Mouse (Mus musculus) monocyte, adult 5-6 weeks (primary cell): ENCODE measurements around the gene Dact3. TPM values are rescaled to one million over a fixed set of nuclear protein-coding genes. Genes with fewer than 3 reads are reported as not detected.

Source experiments
- ATAC-seq: fragments of 153-309, 156-312 bp; replicated peaks from 2 replicates; pipeline ENCODE4 v1.8.0; 2017; ENCODE audit warnings: mild to moderate bottlenecking; ENCODE audit not compliant: low TSS enrichment, insufficient number of reproducible peaks, severe bottlenecking, poor library complexity, low FRiP score
- total RNA-seq: library from RNA; stranded (forward); fragments of 200-1000, 200-491, 200-594 nt; gene quantifications from 3 replicates; pipeline ENCODE4 v1.2.3, GENCODE M21; 2017

Gene Dact3
- total RNA-seq, 1 experiment from 2014 or later: not detected

DNA sequence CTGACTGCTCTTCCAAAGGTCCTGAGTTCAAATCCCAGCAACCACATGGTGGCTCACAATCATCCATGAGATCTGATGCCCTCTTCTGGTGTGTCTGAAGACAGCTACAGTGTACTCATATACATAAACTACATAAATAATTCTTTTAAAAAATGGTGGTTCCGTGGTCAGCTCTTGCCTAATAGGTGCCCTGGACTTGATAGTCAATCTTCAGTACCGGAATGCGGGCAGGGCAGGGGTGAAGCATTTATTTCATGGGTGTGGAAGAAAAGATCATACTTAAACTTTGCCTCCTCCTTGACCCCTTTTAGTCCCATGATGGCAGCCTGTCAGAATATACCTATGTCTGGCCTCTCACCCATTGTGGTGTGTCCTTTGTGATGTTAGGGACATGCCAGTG lies 36.8 kb downstream of the Dact3 start:
- no peak for ATAC-seq

DNA sequence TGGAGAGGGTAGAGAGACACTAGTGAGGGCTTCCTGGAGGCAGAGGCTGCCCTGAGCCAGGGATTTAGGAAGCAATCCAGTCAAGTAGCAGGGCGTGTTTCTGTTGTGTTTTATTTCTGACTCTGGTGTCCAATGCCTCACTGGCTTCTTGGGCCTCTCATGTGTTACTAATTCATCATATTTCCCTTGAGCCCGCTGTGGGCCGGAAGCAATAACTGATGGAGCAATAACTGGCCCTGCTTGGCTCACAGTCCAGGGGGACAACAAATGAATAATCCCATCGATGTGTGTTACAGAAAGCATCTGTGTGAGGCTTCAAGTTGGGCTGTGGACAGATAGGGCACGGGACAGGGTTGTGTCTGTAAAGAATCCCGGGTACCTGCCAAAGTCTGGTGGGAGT lies 37.2 kb downstream of the Dact3 start:
- no peak for ATAC-seq

GRCm38 (mm10) chr7:16913806-16914452 lies 38.8 kb downstream of the Dact3 start:
- ATAC-seq: peak; percentile 62

DNA sequence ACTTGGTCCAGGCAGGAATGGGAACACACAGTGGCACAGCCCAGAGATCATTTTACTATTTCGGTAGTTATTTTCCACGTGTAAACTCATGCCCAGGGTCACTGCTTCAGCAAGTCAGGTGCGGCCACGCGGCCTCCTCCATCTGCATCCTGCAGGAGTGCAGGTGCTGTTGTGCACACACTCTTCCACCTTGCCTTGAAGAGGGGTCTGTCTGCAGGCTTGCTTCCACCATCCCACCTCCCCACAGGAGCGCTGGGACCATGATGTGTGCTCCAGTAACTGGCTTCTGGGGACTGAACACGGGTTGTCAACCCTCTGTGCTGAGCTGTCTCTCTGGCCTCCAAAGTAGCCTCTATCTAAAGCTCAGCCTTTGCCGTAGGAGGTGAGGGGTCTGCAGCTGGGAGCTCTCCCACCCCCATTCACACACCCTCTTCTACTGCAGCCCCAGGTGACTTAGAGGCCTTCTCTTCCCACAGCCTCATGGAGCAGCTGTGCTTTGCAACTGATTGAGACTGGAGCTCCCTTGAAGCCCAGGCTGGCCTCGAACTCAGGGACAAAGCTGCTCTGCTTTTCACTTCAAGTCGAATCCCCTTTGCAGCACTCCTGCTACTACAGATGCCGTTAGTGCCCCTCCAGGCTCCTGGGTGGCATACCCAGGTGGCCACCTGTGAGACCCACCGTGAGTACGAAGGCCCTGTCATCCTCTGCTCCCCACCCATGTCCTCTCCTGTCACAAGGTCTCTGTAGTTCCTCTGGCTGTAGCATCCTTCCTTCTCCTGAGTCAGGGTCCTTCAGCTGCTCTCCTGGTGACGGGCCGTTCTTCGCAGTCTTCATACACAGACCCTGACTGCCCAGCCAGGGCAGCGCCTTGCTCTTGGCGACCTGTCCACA lies 39.6 kb downstream of the Dact3 start:
- ATAC-seq: no peak

- ATAC-seq: no peak
Observed at GRCm38 (mm10) chr7:16915461-16916340, 40.6 kb downstream of the Dact3 start.

GRCm38 (mm10) chr7:16916342-16917265 lies 41.5 kb downstream of the Dact3 start:
- no peak for ATAC-seq

GRCm38 (mm10) chr7:16917447-16917846 lies 42.3 kb downstream of the Dact3 start:
- no peak for ATAC-seq

- no peak for ATAC-seq
Observed at GRCm38 (mm10) chr7:16918014-16918413, 42.9 kb downstream of the Dact3 start.

DNA sequence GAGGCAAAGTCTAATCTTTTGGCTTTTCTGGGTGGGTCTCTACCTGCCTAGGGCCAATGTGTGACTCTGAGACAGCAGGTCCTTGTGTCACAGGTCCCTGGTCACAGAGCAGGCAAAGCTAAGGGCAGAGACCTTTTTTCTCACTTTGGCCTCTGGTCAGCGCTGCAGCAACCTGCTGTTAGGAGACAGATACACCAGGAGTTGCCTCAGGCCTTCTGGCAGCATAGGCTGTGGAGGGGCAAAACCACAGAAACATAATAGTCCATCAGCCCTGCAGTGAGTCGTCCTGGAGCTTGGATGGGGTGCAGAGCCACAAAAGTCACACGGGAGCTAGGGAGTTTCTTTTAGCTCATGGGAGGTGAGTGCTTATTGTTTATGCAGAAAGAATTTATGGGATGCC lies 43.6 kb downstream of the Dact3 start:
- ATAC-seq: no peak

- no peak for ATAC-seq
Observed at GRCm38 (mm10) chr7:16919395-16920149, 44.5 kb downstream of the Dact3 start.

DNA sequence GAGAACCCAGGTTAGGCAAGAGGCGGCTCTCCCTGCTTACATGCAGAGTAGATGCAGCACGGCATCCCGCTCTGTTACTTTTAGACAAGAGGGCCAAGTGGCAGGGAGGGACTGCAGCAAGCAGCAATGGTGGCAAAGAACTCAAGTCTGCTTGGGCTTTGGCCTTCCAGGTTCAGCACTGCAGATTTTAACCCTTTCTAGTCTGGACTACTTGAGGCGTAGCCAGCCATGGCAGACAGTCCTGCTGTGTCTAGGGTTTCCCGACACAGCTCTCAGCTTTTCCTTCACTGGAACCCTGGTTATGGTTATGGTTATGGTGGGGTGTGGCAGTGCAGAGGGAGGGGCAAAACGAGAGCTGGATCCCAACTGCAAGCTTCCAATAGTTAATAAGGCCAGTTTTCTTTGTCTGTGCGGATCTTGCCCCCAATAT lies 45.0 kb downstream of the Dact3 start:
- ATAC-seq: no peak

- no peak for ATAC-seq
Observed at GRCm38 (mm10) chr7:16920818-16921791, 46.0 kb downstream of the Dact3 start.

- no peak for ATAC-seq
Observed at GRCm38 (mm10) chr7:16921881-16922335, 46.8 kb downstream of the Dact3 start.

DNA sequence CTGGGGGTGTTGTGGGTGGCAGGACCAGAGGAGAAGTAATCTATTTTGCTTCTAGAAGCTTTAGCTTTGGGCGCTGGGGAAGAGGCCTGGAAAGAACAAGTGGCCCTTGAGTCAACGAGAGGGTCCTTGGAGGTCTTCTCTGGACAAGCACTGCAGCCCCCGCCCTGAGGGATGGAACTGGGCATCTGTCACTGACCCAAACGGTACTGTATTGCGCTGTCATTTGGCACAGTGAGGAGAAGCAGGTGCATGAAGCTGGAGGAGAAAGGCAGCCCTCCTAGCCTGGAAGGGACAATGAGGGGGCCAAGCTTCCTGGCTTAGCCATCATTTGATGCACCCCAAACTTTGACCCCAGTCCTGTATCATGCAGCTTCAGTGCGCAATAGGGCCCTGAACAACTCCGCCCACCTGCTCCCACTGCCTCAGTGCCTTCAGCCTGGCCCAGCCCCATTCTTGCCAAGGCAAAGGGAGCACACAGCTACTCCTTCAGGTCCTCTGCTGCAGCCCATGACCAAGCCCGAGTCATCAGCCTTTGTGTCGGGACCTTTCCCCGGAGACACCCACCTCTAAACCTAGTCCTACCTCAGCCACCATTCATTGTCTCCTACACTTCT lies 47.4 kb downstream of the Dact3 start:
- no peak for ATAC-seq

DNA sequence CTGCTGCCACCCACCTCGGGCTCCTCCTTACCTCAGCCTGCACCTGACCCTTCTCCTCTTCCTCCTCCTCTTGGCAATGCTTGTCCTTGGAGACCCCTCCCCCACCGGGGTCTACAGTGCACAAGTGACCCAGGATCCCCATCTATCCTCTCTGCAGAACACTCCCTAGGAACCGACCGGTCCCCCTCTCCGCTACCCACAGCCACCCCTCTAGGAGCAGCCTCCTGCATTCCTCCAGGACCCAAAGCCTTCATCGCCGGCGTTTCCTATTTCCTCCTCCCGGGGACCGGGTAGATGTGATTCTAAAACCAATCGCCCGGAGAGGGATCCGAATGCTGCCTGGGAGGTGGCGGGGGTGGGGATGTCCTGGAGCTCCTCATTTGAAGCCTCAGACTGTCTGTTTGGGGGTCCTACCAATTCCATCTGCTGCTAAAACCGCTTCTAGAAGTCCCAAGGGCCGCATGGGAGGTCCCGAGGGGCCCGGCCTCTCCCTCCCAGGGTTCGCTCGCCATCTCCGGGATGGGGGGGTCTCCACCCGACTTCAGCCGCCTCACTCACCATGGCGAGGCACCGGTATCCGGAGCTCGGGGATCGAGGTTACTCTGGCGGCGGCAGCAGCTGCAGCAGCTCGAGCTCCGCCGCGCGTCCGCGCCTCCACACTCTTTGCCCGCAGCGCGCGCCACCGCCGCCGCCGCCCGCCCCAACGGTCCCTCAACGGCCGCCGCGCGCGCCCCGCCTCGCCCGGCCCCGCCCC lies 48.3 kb downstream of the Dact3 start:
- ATAC-seq: 0 out of 2 replicates have a peak, but pooled peaks have one; percentile 0
